Mouse (Mus musculus): ENCODE data around the gene Gtse1. TPM values are rescaled to one million over a fixed set of nuclear protein-coding genes. Genes with fewer than 3 reads are reported as not detected.

The Gtse1 gene
- polyA plus RNA-seq, 1 experiment from 2014 or later: 14.9 TPM

DNA sequence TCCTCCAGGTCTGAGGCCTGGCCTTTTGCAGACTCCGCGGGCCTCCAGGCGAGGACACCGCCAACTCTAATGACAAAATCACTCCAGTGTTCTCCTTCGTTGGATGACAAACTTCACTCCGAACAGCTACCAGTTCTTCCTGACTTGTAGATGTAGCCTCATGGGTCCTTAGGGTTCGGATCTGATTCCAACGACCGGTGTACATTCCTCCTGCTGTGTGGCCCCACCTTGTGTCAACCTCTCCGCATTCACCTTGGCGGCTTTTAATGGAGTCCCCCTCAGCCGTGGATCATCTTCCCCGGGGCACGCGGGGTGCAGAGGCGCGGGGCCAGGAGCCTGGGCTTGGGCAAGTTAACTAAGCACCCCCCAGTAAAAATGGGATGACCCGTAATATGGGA lies 20.0 kb downstream of the Gtse1 start:
- peak overlapping the region; percentile 86 for H3K9ac ChIP-seq (replicated peaks)
- H3K36me3 ChIP-seq: peaks cover 37% of the 10 kb centered on the region
- H3K9me3 ChIP-seq: no peaks in the 10 kb centered on the region
- 1% methylated on average over 18 of the region's 18 CpGs for WGBS
- H3K27me3 ChIP-seq: no peaks in the 10 kb centered on the region
- H3K4me2 ChIP-seq (replicated peaks): peak overlapping the region; percentile 94
- peak; percentile 27 for ATAC-seq
- H3K4me1 ChIP-seq (replicated peaks): peaks cover 27% of the 10 kb centered on the region
- H3K27ac ChIP-seq: peak overlapping the region; percentile 86
- peak overlapping the region; percentile 78 for H3K4me3 ChIP-seq (replicated peaks)

DNA sequence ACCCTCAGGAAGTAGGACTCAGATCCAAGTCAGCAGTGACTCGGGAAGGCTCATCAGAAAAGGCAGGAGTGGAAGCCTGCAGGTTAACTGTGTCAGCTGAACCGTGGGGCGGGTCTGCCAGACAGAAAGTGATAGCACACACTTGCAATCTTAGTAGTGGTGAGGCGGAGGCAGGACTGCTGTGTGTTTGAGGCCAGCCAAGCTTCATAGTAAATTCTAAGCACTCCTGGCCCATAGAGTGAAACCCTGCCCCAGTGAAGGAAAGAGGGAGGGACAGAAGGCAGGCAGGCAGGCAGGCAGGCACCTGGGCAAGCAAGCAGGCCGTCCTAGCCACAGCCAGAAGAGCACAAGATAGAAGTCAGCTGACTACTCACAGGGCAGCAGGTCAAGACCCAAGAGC lies 26.1 kb downstream of the Gtse1 start:
- no peak for ATAC-seq
- Histone ChIP-seq H3K9me3 (no peaks in the 10 kb centered on the region), H3K27ac (no peak overlapping the region), H3K27me3 (no peaks in the 10 kb centered on the region), H3K9ac (replicated peaks) (no peak overlapping the region), H3K4me1 (replicated peaks) (peaks cover 4% of the 10 kb centered on the region; the same call in 1 of the 2 replicates), H3K4me2 (replicated peaks) (no peak overlapping the region), H3K36me3 (peaks cover 73% of the 10 kb centered on the region), H3K4me3 (replicated peaks) (no peak overlapping the region)
- WGBS: 86% methylated on average over 5 of the region's 5 CpGs

DNA sequence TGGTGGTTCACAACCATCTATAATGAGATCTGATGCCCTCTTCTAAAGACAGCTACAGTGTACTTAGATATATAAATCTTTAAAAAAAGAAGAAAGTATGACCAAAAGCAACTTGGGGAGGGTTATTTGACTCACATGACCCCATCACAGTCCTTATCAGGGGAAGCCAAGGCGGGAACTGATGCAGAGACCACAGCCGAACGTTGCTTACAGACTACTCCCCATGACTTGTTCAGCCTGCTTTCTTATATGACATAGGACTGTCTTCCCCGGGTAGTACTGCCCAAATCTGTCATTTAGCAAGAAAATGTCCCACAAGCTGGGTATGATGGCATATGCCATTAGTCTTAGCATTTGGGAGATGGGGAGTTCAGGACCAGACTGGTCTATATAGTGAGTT lies 29.7 kb downstream of the Gtse1 start:
- ATAC-seq: no peak
- no peak overlapping the region for H3K4me2 ChIP-seq (replicated peaks)
- 91% methylated on average over 4 of the region's 4 CpGs for WGBS
- 0 out of 2 replicates have a peak, but pooled peaks cover 9% of the 10 kb centered on the region for H3K4me1 ChIP-seq (replicated peaks)
- H3K27ac ChIP-seq: no peak overlapping the region
- H3K36me3 ChIP-seq: peaks cover 88% of the 10 kb centered on the region
- no peaks in the 10 kb centered on the region for H3K27me3 ChIP-seq
- no peaks in the 10 kb centered on the region for H3K9me3 ChIP-seq
- H3K4me3 ChIP-seq (replicated peaks): no peak overlapping the region
- H3K9ac ChIP-seq (replicated peaks): no peak overlapping the region

DNA sequence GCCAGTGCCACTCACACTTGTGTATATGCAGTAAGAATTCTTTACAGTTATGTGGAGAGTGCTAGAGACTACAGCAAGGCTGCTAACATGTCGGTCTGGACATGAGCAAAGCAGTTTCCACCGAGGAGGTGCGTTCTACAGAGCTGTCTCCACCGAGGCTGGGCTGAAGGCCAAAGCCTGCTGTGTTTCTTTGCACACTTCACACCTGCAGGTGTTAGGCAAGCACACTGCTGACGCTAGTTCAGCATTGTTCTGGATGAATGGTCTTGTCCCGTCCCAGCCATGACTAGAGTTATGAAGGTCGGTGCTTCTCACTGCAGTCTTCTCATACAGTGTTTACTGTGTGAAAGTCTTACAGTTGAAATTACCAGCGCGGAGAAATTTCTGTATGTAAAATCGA lies 32.4 kb downstream of the Gtse1 start:
- Histone ChIP-seq H3K27ac (peak overlapping the region; percentile 57; the same call in 1 of the 2 replicates), H3K36me3 (peaks cover 86% of the 10 kb centered on the region)

DNA sequence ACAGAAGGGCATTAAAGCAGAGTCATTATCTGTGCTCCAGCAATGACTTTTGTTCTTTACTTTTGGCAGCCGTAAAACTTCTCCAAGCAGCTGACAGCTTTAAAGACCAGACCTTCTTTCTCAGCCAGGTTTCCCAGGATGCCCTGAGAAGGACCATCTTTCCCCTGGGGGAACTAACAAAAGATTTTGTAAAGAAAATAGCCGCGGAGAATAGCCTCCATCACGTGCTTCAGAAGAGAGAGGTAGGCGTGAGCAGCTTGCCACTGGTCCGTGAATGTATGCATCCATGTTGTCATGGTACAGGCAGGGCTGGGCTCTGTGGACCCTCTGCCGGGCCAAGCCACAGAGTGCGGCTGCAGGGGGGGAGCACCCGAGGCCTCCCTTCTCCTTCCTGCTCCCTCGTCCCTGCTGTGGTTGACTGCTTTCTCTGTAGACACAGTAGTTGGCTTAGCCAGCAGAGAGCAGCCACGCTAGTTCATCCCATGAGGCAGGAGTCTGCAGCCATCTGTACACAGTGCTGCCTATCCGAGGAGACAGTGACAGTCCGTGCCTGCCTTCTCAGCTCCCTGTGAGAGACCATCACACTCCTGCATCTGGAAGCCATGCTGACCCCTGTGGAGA lies 33.1 kb downstream of the Gtse1 start:
- 64% methylated on average over 13 of the region's 13 CpGs for WGBS

More for the DNA sequence above, 32.4 kb downstream of the Gtse1 start:
- H3K9me3 ChIP-seq: no peaks in the 10 kb centered on the region
- no peak for ATAC-seq
- H3K4me3 ChIP-seq (replicated peaks): no peak overlapping the region
- 82% methylated on average over 10 of the region's 10 CpGs for WGBS
- H3K4me2 ChIP-seq (replicated peaks): no peak overlapping the region
- H3K4me1 ChIP-seq (replicated peaks): 0 out of 2 replicates have a peak, but pooled peaks cover 9% of the 10 kb centered on the region
- no peak overlapping the region for H3K9ac ChIP-seq (replicated peaks)
- H3K27me3 ChIP-seq: no peaks in the 10 kb centered on the region

DNA sequence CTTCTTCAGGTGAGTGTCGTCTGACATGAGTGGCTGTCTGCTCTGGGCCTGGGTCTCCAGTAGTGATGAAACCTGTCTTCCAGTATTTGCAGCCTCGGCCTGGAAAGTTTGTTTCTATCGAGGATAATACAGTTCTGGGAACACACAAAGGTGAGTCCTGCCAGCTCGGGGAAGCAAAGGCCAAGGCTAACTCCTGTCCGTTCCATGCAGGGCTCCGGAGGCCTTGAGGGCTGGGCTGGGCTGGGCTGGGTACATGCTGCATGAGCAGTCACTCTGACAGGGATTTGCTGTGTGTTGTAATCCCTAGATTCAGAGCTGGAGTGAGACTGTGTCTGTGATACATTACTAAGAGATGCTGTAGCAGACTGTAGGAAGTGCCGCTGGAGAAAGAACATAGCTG lies 34.3 kb downstream of the Gtse1 start:
- no peaks in the 10 kb centered on the region for H3K27me3 ChIP-seq
- H3K36me3 ChIP-seq: peaks cover 90% of the 10 kb centered on the region
- H3K9me3 ChIP-seq: no peaks in the 10 kb centered on the region
- H3K4me2 ChIP-seq (replicated peaks): no peak overlapping the region
- H3K4me1 ChIP-seq (replicated peaks): 0 out of 2 replicates have a peak, but pooled peaks cover 9% of the 10 kb centered on the region
- 90% methylated on average over 7 of the region's 7 CpGs for WGBS
- no peak overlapping the region for H3K27ac ChIP-seq
- H3K4me3 ChIP-seq (replicated peaks): no peak overlapping the region
- 0 out of 2 replicates have a peak overlapping the region, but pooled peaks have one; percentile 14 for H3K9ac ChIP-seq (replicated peaks)
- no peak for ATAC-seq

More for the DNA sequence above, 33.1 kb downstream of the Gtse1 start:
- peak; percentile 64 for ATAC-seq
- Histone ChIP-seq H3K27ac (peak overlapping the region; percentile 57), H3K36me3 (peaks cover 90% of the 10 kb centered on the region), H3K9ac (replicated peaks) (0 out of 2 replicates have a peak overlapping the region, but pooled peaks have one; percentile 2), H3K4me3 (replicated peaks) (no peak overlapping the region), H3K4me2 (replicated peaks) (no peak overlapping the region), H3K9me3 (no peaks in the 10 kb centered on the region), H3K27me3 (no peaks in the 10 kb centered on the region), H3K4me1 (replicated peaks) (0 out of 2 replicates have a peak, but pooled peaks cover 9% of the 10 kb centered on the region)

DNA sequence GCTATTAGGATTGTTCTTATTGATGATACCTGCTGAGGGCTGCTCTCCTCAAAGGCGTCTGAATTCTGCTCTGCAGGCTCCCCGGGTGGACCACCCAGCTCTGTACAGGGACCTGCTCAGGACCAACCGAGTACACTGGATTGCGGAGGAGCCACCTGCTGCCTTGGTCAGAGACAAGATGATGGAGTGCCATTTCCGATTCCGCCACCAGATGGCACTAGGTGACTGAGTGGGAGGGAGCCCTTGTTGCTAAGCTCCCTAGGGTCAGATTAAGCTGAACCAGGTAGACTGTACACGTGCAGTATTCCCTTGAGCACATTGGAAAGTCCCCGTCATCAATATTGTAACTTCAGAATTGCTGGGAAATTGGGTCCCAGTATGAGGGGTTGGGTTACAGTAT lies 36.7 kb downstream of the Gtse1 start:
- 14% methylated on average over 8 of the region's 8 CpGs for WGBS
- H3K36me3 ChIP-seq: peaks cover 89% of the 10 kb centered on the region
- no peak overlapping the region for H3K27ac ChIP-seq
- H3K27me3 ChIP-seq: no peaks in the 10 kb centered on the region
- no peak overlapping the region for H3K4me3 ChIP-seq (replicated peaks)
- peak; percentile 34; the same call in 1 of the 2 replicates for ATAC-seq
- H3K4me2 ChIP-seq (replicated peaks): no peak overlapping the region
- 0 out of 2 replicates have a peak, but pooled peaks cover 9% of the 10 kb centered on the region for H3K4me1 ChIP-seq (replicated peaks)
- H3K9me3 ChIP-seq: no peaks in the 10 kb centered on the region
- H3K9ac ChIP-seq (replicated peaks): no peak overlapping the region

DNA sequence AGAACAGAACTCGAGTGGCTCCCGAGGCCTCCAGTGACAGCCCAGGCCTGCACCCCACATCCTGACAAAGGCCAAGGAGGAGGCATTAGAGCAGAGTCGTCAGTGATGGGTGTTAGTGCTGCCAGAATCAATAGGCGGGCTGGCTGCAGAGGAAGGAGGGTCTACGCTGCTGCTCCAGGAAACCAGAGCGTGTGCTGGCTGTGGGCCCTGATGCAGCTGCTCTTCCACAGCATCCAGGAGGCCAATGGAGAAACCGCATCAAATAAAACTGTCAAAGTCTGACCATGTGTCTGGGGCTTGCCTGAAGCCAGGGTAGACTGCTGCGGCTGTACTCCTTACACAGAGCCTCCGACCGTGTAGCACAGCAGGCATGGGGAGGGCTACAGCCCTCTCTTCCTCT lies 37.6 kb downstream of the Gtse1 start:
- no peak overlapping the region for H3K9ac ChIP-seq (replicated peaks)
- no peak overlapping the region for H3K27ac ChIP-seq
- H3K36me3 ChIP-seq: peaks cover 88% of the 10 kb centered on the region
- H3K4me3 ChIP-seq (replicated peaks): no peak overlapping the region
- no peak for ATAC-seq
- H3K4me2 ChIP-seq (replicated peaks): no peak overlapping the region
- H3K9me3 ChIP-seq: no peaks in the 10 kb centered on the region
- H3K27me3 ChIP-seq: no peaks in the 10 kb centered on the region
- H3K4me1 ChIP-seq (replicated peaks): 0 out of 2 replicates have a peak, but pooled peaks cover 6% of the 10 kb centered on the region
- WGBS: 88% methylated on average over 10 of the region's 10 CpGs

DNA sequence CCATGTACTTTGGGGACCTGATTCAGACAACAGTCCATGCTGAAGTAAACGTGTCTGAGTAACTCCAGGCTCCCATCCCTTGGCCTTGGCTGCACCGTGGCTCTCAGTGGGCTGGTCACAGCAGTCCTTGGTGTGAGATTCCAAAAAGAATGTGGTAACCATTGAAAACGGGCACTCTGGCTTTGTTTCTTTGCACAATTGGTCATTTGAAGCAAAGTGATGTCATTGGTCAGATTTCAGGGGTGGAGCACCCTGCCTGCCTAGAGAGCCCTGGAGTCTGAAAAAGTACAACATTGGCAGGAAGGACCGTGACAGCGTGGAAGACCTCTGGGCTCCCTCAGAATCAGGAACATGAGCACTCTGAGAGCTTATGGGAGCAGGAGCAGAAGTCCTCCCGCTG lies 39.9 kb downstream of the Gtse1 start:
- Histone ChIP-seq H3K27ac (no peak overlapping the region), H3K9ac (replicated peaks) (no peak overlapping the region), H3K4me1 (replicated peaks) (no peaks in the 10 kb centered on the region), H3K9me3 (no peaks in the 10 kb centered on the region), H3K4me2 (replicated peaks) (no peak overlapping the region), H3K4me3 (replicated peaks) (no peak overlapping the region), H3K36me3 (peaks cover 66% of the 10 kb centered on the region), H3K27me3 (no peaks in the 10 kb centered on the region)
- WGBS: 58% methylated on average over 6 of the region's 6 CpGs
- ATAC-seq: no peak

DNA sequence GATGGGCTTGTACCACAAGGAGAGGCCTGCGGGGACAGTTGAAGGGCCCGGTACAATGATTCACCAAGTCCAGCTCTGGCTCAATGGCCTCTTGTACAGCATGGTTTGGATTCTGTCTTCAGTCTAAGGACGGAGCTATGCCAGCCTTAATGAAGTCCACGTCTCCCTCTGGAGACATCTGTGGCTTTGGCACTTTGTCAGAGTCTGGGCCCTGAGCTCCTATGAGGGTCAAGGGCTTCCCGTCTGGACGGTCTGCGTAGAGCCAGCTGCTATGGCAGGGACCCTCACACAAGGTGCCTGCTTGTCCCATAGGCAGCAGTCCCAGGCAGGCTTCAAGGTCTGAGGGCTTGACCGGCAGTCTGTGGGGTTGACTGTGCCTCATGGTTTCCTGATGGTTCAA lies 40.8 kb downstream of the Gtse1 start:
- Histone ChIP-seq H3K36me3 (peaks cover 56% of the 10 kb centered on the region), H3K4me1 (replicated peaks) (no peaks in the 10 kb centered on the region), H3K9ac (replicated peaks) (no peak overlapping the region), H3K4me3 (replicated peaks) (no peak overlapping the region), H3K27ac (no peak overlapping the region; the same call in 1 of the 2 replicates), H3K9me3 (no peaks in the 10 kb centered on the region), H3K4me2 (replicated peaks) (no peak overlapping the region), H3K27me3 (no peaks in the 10 kb centered on the region)
- no peak for ATAC-seq
- 89% methylated on average over 8 of the region's 8 CpGs for WGBS

DNA sequence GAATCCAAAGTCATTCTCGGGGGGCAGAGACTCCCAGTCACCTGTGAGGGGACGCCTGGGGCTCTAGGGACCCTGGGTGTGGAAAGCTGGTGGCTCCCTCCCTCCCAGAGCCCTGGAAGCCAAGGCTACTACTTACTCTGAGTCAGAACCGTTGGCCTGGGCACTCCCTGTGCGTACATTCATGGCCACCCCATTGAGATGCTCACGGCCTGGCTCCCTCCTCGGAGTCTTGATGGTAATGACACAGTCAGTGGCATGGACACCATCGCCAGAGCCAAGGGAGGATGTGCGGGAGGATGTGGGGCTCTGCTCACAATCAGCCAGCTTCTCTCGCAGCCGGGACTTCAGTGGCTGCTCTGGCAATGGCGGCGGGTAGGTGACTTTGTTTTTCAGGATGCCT lies 41.3 kb downstream of the Gtse1 start:
- no peak overlapping the region for H3K4me2 ChIP-seq (replicated peaks)
- H3K9me3 ChIP-seq: no peaks in the 10 kb centered on the region
- H3K4me3 ChIP-seq (replicated peaks): no peak overlapping the region
- H3K27me3 ChIP-seq: no peaks in the 10 kb centered on the region
- H3K36me3 ChIP-seq: peaks cover 52% of the 10 kb centered on the region
- no peak for ATAC-seq
- 89% methylated on average over 12 of the region's 12 CpGs for WGBS
- no peak overlapping the region for H3K9ac ChIP-seq (replicated peaks)
- no peak overlapping the region for H3K27ac ChIP-seq
- no peaks in the 10 kb centered on the region for H3K4me1 ChIP-seq (replicated peaks)

DNA sequence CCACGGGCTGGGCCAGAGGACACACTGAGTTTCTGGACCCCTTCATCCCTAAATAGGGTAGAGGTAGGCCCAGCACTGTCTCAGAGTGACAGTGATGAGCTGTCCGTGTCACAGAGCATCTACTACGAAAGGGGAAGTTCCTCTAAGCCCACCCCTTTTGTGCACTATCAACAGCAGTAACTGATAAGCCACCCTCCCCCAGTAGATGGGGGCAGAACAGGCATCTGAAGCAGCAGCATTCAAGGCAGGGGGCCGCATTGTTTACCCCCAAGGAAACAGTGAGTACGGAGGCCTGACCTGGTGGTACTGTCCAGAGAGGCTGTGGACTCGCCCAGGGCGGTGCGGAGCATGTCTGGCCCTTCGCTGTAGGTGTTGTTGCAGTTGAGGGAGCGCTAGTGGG lies 43.0 kb downstream of the Gtse1 start:
- Histone ChIP-seq H3K9ac (replicated peaks) (no peak overlapping the region), H3K4me3 (replicated peaks) (no peak overlapping the region), H3K4me1 (replicated peaks) (no peaks in the 10 kb centered on the region), H3K27me3 (no peaks in the 10 kb centered on the region), H3K4me2 (replicated peaks) (no peak overlapping the region), H3K27ac (no peak overlapping the region), H3K9me3 (no peaks in the 10 kb centered on the region), H3K36me3 (peaks cover 36% of the 10 kb centered on the region)
- WGBS: 84% methylated on average over 10 of the region's 10 CpGs
- no peak for ATAC-seq

DNA sequence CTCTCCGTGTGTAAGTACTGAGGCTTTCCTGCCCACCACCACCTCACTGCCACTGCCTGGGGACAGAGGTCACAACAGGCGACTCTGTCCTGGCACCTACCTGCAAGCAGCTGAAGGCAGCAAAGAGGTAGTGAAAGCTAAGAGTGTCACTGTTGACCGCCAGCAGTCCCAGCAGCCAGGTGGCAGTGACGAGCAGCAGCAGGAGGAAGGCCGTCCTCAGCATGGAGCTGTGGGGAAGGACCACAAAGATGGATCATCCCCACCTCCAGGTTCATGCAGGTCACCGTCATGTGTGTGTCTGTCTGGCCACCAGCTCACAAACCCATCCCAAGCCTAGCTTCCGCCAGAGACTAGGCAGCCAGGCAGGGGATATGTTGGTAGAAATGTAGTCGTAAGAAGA lies 44.3 kb downstream of the Gtse1 start:
- Histone ChIP-seq H3K27ac (no peak overlapping the region), H3K9ac (replicated peaks) (no peak overlapping the region), H3K4me3 (replicated peaks) (no peak overlapping the region), H3K9me3 (no peaks in the 10 kb centered on the region), H3K27me3 (no peaks in the 10 kb centered on the region), H3K4me1 (replicated peaks) (no peaks in the 10 kb centered on the region), H3K4me2 (replicated peaks) (no peak overlapping the region), H3K36me3 (peaks cover 24% of the 10 kb centered on the region)
- WGBS: 73% methylated on average over 8 of the region's 8 CpGs
- no peak for ATAC-seq

Data from midbrain, embryonic 13.5 days (tissue).